Mouse (Mus musculus): ENCODE measurements around the gene S1pr2. TPM values are rescaled to one million over a fixed set of nuclear protein-coding genes. Genes with fewer than 3 reads are reported as not detected.

The S1pr2 gene
- polyA plus RNA-seq, 1 experiment from 2014 or later, result 24.4 TPM

DNA sequence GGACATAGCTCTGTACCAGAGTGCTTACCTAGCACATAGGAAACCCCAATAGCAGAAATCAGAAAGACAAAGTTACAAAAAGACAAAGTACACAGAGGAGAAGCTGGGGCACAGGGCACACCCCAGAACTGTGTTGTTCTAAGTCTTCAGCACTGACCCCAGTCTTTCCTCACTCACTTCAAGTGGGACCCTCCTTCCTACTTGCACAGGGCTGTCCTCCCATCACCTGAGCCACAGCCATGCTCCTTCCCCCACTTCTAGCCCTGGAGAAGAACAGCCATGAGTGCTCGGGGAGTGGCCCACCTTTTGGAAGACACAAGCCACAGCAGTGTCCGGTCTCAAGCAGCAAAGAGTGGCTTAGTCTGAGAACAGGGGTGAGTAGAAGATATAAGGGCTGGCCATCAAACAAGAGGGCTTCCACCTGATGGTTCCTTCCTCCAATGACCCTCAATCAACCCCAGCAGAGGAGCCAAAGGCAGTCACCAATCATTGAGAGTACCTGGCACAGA lies 17.1 kb downstream of the S1pr2 start, which contains the start of gene Dnmt1:
Gene Dnmt1, minus strand, starts transcription at position 459 of the 509 bp plus-strand sequence.
- ATAC-seq, result no peak
- no peak within 1 kb of the TSS for H3K9ac ChIP-seq (ENCODE audit: low read depth, low read length)
- 80% methylated on average over 2 of the region's 2 CpGs for WGBS

DNA sequence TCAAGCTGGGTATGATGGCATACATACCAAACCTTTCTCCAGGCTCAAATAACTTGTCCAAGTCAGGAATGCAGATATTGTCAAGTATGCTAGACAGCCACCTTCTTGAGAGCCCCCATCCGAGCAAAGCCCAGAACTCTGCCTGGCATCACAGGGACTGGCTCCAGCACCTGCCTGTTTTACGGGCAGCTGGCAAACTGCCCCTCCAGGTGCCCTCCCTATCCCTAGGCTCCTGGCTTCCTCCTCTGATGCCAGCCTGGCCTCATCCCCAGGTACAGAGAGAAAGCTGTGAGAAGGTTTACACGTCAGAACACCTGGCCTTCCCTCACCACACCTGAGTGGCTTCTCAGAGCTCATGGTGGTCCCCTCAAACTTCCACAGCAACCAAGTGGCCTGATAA lies 19.6 kb downstream of the S1pr2 start:
- H3K9me3 ChIP-seq (ENCODE audit: control insufficient read depth, low read length), result no peaks in the 10 kb centered on the region

More for the DNA sequence above, 17.1 kb downstream of the S1pr2 start, which contains the start of gene Dnmt1:
- no peak within 1 kb of the TSS for H3K4me3 ChIP-seq (ENCODE audit: low read length)
- no peak within 1 kb of the TSS for H3K27ac ChIP-seq (ENCODE audit: low read length)
- H3K36me3 ChIP-seq (ENCODE audit: control insufficient read depth, insufficient read depth, low read length), result no peaks in the 10 kb centered on the region
- H3K4me1 ChIP-seq (ENCODE audit: control insufficient read depth, insufficient read depth, low read length), result no peaks in the 10 kb centered on the region
- no peak within 1 kb of the TSS for H3K4me2 ChIP-seq (ENCODE audit: low read depth, low read length)
- H3K27me3 ChIP-seq (replicated peaks; ENCODE audit: control insufficient read depth, insufficient read depth, low read length), result no peaks in the 10 kb centered on the region
- no peaks in the 10 kb centered on the region for H3K9me3 ChIP-seq (ENCODE audit: control insufficient read depth, low read length)

GRCm38 (mm10) chr9:20952520-20953227 lies 23.9 kb downstream of the S1pr2 start:
- Histone ChIP-seq H3K4me2 (ENCODE audit: low read depth, low read length) (peak overlapping the region; percentile 87), H3K27ac (ENCODE audit: low read length) (peak overlapping the region; percentile 95), H3K4me1 (ENCODE audit: control insufficient read depth, insufficient read depth, low read length) (peaks cover 7% of the 10 kb centered on the region), H3K9me3 (ENCODE audit: control insufficient read depth, low read length) (no peaks in the 10 kb centered on the region), H3K9ac (ENCODE audit: low read depth, low read length) (peak overlapping the region; percentile 90), H3K36me3 (ENCODE audit: control insufficient read depth, insufficient read depth, low read length) (no peaks in the 10 kb centered on the region), H3K27me3 (replicated peaks; ENCODE audit: control insufficient read depth, insufficient read depth, low read length) (no peaks in the 10 kb centered on the region), H3K4me3 (ENCODE audit: low read length) (peak overlapping the region; percentile 97)
- peak; percentile 95 for ATAC-seq
- 0% methylated on average over 51 of the region's 51 CpGs for WGBS

More for the DNA sequence above, 19.6 kb downstream of the S1pr2 start:
- H3K4me3 ChIP-seq (ENCODE audit: low read length), result no peak overlapping the region
- no peaks in the 10 kb centered on the region for H3K36me3 ChIP-seq (ENCODE audit: control insufficient read depth, insufficient read depth, low read length)
- ATAC-seq, result no peak
- H3K9ac ChIP-seq (ENCODE audit: low read depth, low read length), result no peak overlapping the region
- no peaks in the 10 kb centered on the region for H3K27me3 ChIP-seq (replicated peaks; ENCODE audit: control insufficient read depth, insufficient read depth, low read length)
- no peaks in the 10 kb centered on the region for H3K4me1 ChIP-seq (ENCODE audit: control insufficient read depth, insufficient read depth, low read length)
- H3K27ac ChIP-seq (ENCODE audit: low read length), result no peak overlapping the region
- 85% methylated on average over 3 of the region's 3 CpGs for WGBS
- H3K4me2 ChIP-seq (ENCODE audit: low read depth, low read length), result no peak overlapping the region

DNA sequence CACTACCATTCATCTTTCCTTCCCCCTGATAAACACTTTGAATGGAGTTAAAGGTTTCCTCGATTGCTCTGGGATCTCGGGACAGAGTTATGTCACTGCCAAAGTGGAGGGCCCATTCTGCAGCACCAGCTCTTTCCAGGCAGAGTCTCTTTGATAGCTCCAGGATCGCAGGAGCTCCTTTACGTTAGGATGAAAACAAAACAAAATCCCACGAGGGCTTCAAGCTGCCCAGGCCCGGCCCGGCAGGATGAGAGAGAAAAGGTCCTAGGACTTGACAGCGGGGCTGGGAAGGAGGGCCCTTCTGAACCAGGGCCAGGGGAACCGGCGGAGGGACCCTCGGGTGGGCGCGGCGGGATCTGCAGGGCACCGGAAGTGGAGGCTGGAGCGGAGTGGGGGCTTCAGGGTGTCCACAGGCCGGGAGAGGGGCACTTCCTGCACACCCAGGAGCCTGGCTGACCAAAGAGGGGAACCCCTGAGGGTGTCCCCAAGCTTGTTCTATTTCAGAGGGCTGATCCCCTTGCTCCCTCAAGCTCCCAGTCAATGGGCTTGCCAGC lies 24.5 kb downstream of the S1pr2 start:
- no peaks in the 10 kb centered on the region for H3K9me3 ChIP-seq (ENCODE audit: control insufficient read depth, low read length)
- H3K4me1 ChIP-seq (ENCODE audit: control insufficient read depth, insufficient read depth, low read length), result peaks cover 7% of the 10 kb centered on the region
- peak overlapping the region; percentile 87 for H3K4me2 ChIP-seq (ENCODE audit: low read depth, low read length)
- no peaks in the 10 kb centered on the region for H3K36me3 ChIP-seq (ENCODE audit: control insufficient read depth, insufficient read depth, low read length)
- H3K9ac ChIP-seq (ENCODE audit: low read depth, low read length), result peak overlapping the region; percentile 90
- peak overlapping the region; percentile 97 for H3K4me3 ChIP-seq (ENCODE audit: low read length)
- peak overlapping the region; percentile 95 for H3K27ac ChIP-seq (ENCODE audit: low read length)
- WGBS, result 0% methylated on average over 17 of the region's 17 CpGs
- peak; percentile 59; the same call in 1 of the 2 replicates for ATAC-seq
- H3K27me3 ChIP-seq (replicated peaks; ENCODE audit: control insufficient read depth, insufficient read depth, low read length), result no peaks in the 10 kb centered on the region

- Histone ChIP-seq H3K4me3 (ENCODE audit: low read length) (peak overlapping the region; percentile 97), H3K9me3 (ENCODE audit: control insufficient read depth, low read length) (no peaks in the 10 kb centered on the region), H3K4me2 (ENCODE audit: low read depth, low read length) (peak overlapping the region; percentile 87), H3K4me1 (ENCODE audit: control insufficient read depth, insufficient read depth, low read length) (peaks cover 7% of the 10 kb centered on the region), H3K27ac (ENCODE audit: low read length) (peak overlapping the region; percentile 95), H3K9ac (ENCODE audit: low read depth, low read length) (peak overlapping the region; percentile 90), H3K27me3 (replicated peaks; ENCODE audit: control insufficient read depth, insufficient read depth, low read length) (no peaks in the 10 kb centered on the region), H3K36me3 (ENCODE audit: control insufficient read depth, insufficient read depth, low read length) (no peaks in the 10 kb centered on the region)
- 7% methylated on average over 14 of the region's 14 CpGs for WGBS
- ATAC-seq, result peak; percentile 24; the same call in 1 of the 2 replicates
Observed at GRCm38 (mm10) chr9:20951441-20951840, 25.1 kb downstream of the S1pr2 start.

GRCm38 (mm10) chr9:20950419-20950818 lies 26.2 kb downstream of the S1pr2 start:
- Histone ChIP-seq H3K9ac (ENCODE audit: low read depth, low read length) (peak overlapping the region; percentile 48), H3K27ac (ENCODE audit: low read length) (no peak overlapping the region), H3K4me3 (ENCODE audit: low read length) (no peak overlapping the region), H3K4me2 (ENCODE audit: low read depth, low read length) (peak overlapping the region; percentile 87), H3K4me1 (ENCODE audit: control insufficient read depth, insufficient read depth, low read length) (peaks cover 13% of the 10 kb centered on the region), H3K27me3 (replicated peaks; ENCODE audit: control insufficient read depth, insufficient read depth, low read length) (no peaks in the 10 kb centered on the region), H3K36me3 (ENCODE audit: control insufficient read depth, insufficient read depth, low read length) (no peaks in the 10 kb centered on the region), H3K9me3 (ENCODE audit: control insufficient read depth, low read length) (no peaks in the 10 kb centered on the region)
- no peak for ATAC-seq

- Histone ChIP-seq H3K27ac (ENCODE audit: low read length) (no peak overlapping the region), H3K4me3 (ENCODE audit: low read length) (no peak overlapping the region), H3K4me1 (ENCODE audit: control insufficient read depth, insufficient read depth, low read length) (peaks cover 32% of the 10 kb centered on the region), H3K9ac (ENCODE audit: low read depth, low read length) (0 out of 2 replicates have a peak overlapping the region, but pooled peaks have one; percentile 39), H3K4me2 (ENCODE audit: low read depth, low read length) (no peak overlapping the region), H3K36me3 (ENCODE audit: control insufficient read depth, insufficient read depth, low read length) (no peaks in the 10 kb centered on the region), H3K27me3 (replicated peaks; ENCODE audit: control insufficient read depth, insufficient read depth, low read length) (no peaks in the 10 kb centered on the region), H3K9me3 (ENCODE audit: control insufficient read depth, low read length) (no peaks in the 10 kb centered on the region)
- ATAC-seq, result no peak
- 80% methylated on average over 16 of the region's 16 CpGs for WGBS
Observed at GRCm38 (mm10) chr9:20946066-20946880, 30.3 kb downstream of the S1pr2 start.

DNA sequence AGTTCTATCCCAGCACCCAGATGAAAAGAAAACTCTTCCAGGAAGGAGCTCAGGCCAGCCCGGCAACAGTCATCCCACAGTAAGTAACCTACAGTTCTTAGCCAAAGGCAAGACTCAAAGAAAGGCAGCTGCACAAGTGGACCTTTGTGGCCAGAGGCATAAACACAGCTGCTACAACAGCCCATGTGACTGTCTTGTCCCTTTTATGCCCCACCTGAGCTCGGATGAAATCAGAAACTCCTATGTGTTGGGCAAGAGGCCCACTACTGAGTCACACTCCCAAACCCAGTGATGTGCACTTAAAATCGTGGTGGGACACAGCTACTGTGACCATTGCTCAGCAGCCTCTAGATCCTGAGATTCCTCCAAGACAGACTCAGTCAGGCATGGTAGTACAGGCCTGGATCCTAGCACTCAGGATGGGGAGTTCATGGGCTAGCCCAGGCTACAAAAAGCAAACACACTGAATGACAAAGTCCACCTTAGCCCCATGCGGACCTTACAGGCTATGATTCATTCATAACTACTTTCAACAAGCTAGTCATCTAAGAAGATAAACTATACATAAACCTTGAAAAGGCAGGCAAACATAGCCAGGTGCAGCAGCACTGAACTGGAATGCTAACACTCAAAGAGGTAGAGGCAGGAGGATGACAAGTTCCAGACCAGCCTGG lies 31.7 kb downstream of the S1pr2 start:
- Histone ChIP-seq H3K4me1 (ENCODE audit: control insufficient read depth, insufficient read depth, low read length) (peaks cover 26% of the 10 kb centered on the region), H3K36me3 (ENCODE audit: control insufficient read depth, insufficient read depth, low read length) (0 out of 2 replicates have a peak, but pooled peaks cover 9% of the 10 kb centered on the region), H3K27me3 (replicated peaks; ENCODE audit: control insufficient read depth, insufficient read depth, low read length) (no peaks in the 10 kb centered on the region), H3K4me2 (ENCODE audit: low read depth, low read length) (no peak overlapping the region), H3K4me3 (ENCODE audit: low read length) (no peak overlapping the region), H3K27ac (ENCODE audit: low read length) (no peak overlapping the region; the same call in 1 of the 2 replicates), H3K9ac (ENCODE audit: low read depth, low read length) (no peak overlapping the region), H3K9me3 (ENCODE audit: control insufficient read depth, low read length) (no peaks in the 10 kb centered on the region)
- WGBS, result 47% methylated on average over 4 of the region's 4 CpGs
- ATAC-seq, result peak; percentile 16; the same call in 1 of the 2 replicates

Data from intestine, embryonic 16.5 days (tissue).